Mouse (Mus musculus): ENCODE data around the gene Atp6v0e2.

GRCm38 (mm10) chr6:48511861-48512260 is 25.6 kb upstream of the Atp6v0e2 start:
- TF ChIP-seq CTCF (IDR thresholded peaks at IDR 0.05; ENCODE audit: low read depth, low read length) = no peak
- no peak for TF ChIP-seq POLR2A (IDR thresholded peaks at IDR 0.05; ENCODE audit: borderline replicate concordance, low read depth, low read length)
